Mouse (Mus musculus) ovary, postnatal 14 days (tissue): ENCODE measurements around the gene Mon2.

Experiments
- DNase-seq: peaks from one replicate; pipeline ENCODE4 v3.0.0; 2022; ENCODE audit warnings: low spot score

Mon2 gene

DNA sequence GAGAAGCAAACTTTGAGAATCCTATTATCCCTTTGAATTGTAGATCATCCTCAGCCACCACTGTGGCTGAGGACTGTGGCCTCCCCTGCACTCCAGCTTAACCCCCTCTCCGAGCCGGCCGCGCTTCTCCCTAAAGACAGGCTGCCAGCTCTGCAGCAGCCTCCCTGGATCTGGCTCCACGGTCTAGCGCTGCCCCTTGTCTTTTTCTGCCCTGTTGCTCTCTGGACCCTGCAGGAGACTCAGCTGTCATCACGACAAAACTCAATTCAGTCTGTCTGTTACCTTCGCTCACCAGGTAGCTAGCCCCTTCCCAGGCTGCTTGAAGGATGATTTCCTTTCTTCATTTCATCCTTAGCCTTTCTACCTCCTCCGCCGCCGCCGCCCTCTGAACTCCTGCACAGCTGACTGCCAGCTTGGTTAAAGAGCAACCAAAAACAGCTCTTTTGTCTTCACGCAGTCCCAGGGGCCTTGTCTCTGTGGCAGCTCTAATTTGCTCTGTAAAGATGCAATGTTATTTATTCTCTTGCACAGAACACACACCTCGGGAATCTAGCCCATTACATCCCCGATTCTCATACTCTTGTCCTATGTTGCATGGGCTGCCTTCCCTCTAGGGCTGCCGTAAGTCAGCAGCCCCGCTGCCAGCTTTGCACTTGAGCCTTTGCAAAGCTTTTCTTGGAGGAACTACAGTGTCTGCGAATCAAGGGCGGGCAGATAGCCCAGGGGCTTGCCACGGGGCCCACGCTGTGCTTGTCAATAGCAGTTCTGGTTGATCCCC lies 112.7 kb downstream of the Mon2 start:
- no peak for DNase-seq

GRCm38 (mm10) chr10:122962651-122963050 lies 113.7 kb downstream of the Mon2 start:
- DNase-seq: no peak

GRCm38 (mm10) chr10:122961494-122961893 lies 114.8 kb downstream of the Mon2 start:
- no peak for DNase-seq

DNA sequence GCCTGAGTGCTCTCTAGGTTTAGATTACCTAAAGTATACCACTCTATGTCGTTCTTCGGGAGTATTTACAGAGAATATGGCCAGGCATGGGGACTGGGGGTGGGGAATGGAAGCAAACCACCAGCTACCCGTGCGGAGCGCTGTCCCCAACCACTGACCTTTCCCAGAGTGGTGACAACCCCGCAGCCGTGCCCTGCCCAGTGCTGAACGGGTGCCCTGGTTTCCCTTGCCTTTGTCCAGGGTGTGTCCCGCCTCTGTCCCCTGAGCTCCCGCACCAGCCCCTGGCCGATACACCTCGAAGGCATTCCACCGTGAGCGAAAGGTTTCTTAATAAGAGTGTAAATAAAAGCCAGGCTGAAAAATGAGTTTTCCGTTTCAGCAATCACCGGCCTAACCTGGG lies 115.6 kb downstream of the Mon2 start:
- no peak for DNase-seq

DNA sequence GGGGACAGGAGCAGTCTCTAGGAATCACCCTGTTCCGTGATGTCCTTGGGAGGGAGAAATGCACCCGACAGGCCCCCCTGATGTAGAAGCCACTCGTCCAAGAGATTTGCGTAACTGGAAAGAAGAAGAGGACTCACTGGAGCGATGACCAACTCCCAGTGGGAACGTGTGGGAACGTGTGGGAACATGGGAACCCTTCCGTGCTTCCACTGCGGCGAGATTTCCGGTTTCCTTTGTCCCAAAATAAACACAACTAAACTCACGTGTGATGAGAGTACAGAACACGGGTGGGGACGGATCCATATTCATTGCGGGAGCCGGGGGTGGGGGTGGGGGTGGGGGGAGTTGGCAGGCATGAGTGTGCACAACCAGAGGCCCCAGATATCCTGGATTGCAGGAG lies 116.1 kb downstream of the Mon2 start:
- no peak for DNase-seq

GRCm38 (mm10) chr10:122958699-122959098 lies 117.6 kb downstream of the Mon2 start:
- DNase-seq: no peak

DNA sequence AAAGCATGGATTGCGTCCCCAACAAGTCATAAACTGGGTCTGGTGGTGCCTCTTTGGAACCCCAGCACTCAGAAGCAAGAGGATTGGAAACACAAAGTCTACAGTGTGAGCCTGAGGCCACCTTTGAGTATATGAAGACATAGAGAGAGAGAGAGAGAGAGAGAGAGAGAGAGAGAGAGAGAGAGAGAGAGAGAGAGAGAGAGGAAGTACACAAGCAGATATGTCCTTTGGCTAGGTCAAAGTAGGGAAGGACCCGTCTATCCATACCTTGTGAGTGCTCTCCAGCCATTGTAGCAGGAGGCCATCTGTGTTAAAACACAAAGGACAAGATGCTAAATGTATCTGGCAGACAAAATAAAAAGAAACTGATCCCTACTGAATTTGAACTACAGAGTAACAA lies 118.4 kb downstream of the Mon2 start:
- DNase-seq: no peak

GRCm38 (mm10) chr10:122953576-122953975 lies 122.7 kb downstream of the Mon2 start:
- no peak for DNase-seq

DNA sequence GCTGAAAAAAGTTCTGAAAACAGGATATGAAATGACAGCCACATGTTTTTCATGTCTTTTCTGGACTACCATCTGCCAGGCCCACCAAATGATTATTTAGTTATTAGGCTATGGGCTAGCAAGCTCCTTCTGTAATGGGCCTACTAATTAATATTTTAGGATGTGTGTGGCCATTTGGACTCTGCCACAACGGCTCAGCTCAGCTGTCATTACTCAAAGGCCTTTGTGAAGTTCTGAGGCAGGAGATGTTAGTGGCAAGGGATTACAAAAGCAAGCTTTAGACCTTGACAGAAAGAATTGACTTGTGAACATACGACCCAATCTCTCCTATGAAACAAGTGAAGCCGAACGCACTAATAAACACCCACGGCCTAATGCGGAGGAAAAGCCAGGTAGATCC lies 125.3 kb downstream of the Mon2 start:
- DNase-seq: no peak

- DNase-seq: no peak
Measured at GRCm38 (mm10) chr10:122944888-122945287, 131.4 kb downstream of the Mon2 start.

- DNase-seq: no peak
Measured at GRCm38 (mm10) chr10:122943824-122944223, 132.5 kb downstream of the Mon2 start.

- DNase-seq: no peak
Measured at GRCm38 (mm10) chr10:122942771-122943170, 133.5 kb downstream of the Mon2 start.
